Mouse (Mus musculus) intestine, embryonic 16.5 days (tissue): ENCODE results near the gene Nalcn. TPM values are rescaled to one million over a fixed set of nuclear protein-coding genes. Genes with fewer than 3 reads are reported as not detected.

Source experiments
- ATAC-seq: fragments of 200-750 bp; cut with Nextera tagmentation; 2 replicates; pipeline ENCODE4 v1.8.0; 2017; ENCODE audit warnings: moderate TSS enrichment, moderate library complexity
- H3K27ac ChIP-seq: fragments of 300-500 bp; sonication (generic); 2 replicates; pipeline ENCODE4 v1.5.1; 2014; ENCODE audit warnings: mild to moderate bottlenecking, low read length
- H3K27me3 ChIP-seq: fragments of 300-500 bp; sonication (generic); replicated peaks from 2 replicates; pipeline ENCODE4 v1.6.1; 2014; ENCODE audit warnings: low read length, control low read depth, mixed read lengths; ENCODE audit not compliant: control insufficient read depth, insufficient read depth
- H3K36me3 ChIP-seq: fragments of 300-500 bp; sonication (generic); 2 replicates; pipeline ENCODE4 v1.6.1; 2014; ENCODE audit warnings: low read length, control low read depth; ENCODE audit not compliant: control insufficient read depth, insufficient read depth
- H3K4me1 ChIP-seq: fragments of 300-500 bp; sonication (generic); 2 replicates; pipeline ENCODE4 v1.6.1; 2014; ENCODE audit warnings: low read length, control low read depth, mixed read lengths; ENCODE audit not compliant: control insufficient read depth, insufficient read depth
- H3K4me2 ChIP-seq: fragments of 300-500 bp; sonication (generic); 2 replicates; pipeline ENCODE4 v1.6.1; 2014; ENCODE audit warnings: low read depth, low read length, control low read depth
- H3K4me3 ChIP-seq: fragments of 300-500 bp; sonication (generic); 2 replicates; pipeline ENCODE4 v1.5.1; 2014; ENCODE audit warnings: mild to moderate bottlenecking, low read length
- H3K9ac ChIP-seq: fragments of 300-500 bp; sonication (generic); 2 replicates; pipeline ENCODE4 v1.6.1; 2014; ENCODE audit warnings: low read depth, low read length
- H3K9me3 ChIP-seq: fragments of 300-500 bp; sonication (generic); 2 replicates; pipeline ENCODE4 v1.6.1; 2016; ENCODE audit warnings: low read length, control low read depth; ENCODE audit not compliant: control insufficient read depth
- WGBS: fragments of 180-500 bp; shearing (Covaris S2); extraction: QIAGEN DNeasy Blood & Tissue Kit; methylation state at CpG from one replicate; pipeline ENCODE4 v1.1.7; 2014; 5-methylcytosine and 5-hydroxymethylcytosine counted together
- polyA plus RNA-seq: library from polyadenylated mRNA; unstranded; fragments of >200 nt; fragmentation: Nextera tagmentation; extraction: Ambion mirVana; gene quantifications from 2 replicates; pipeline ENCODE4 v1.2.1, GENCODE M21; 2015

Gene Nalcn
- polyA plus RNA-seq, 1 experiment from 2014 or later = 0.59 TPM

DNA sequence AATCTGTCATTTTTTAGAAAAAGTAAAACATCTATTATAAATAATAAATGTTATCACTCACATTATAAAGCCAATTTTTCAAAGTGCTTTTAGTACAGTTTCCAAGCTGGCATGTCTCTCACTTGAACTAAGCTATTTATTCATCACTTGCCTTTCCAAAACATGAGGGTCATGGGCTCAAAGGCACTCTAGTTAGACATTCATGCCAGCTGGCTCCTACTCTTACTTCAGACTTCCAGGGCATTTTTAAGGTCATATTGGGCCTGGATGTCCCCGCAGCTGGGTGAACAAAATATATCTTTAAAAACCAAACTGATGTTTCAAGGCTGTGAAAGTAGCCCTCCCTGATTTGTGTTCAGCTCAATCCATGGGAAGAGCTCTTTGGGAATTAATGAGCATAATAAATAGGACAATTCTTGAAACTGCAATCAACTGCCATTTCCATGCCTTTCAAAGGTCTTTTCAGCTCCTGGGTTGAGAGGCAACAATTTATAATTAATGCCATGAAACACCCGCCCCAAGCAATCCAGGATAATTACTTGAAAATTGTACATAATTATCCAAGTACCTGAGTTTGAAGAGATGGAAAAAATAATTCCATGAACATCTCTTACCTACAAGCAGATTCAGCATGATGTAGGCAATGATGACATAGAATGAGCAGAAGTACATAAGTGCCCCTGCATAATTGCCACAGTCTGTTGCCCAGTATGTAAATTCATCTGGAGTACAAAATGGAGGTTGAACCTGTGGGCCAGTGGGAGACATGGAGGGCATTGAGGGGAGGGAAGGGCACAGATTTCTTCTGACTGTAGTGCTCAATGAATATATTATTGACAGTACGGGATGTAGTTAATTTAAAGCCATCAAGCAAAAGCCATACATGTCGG, 335.6 kb downstream of the Nalcn start:
- no peak for ATAC-seq
- no peaks in the 10 kb centered on the region for H3K9me3 ChIP-seq
- H3K4me3 ChIP-seq = no peak overlapping the region
- no peaks in the 10 kb centered on the region for H3K27me3 ChIP-seq
- no peak overlapping the region for H3K27ac ChIP-seq
- H3K4me1 ChIP-seq = no peaks in the 10 kb centered on the region
- no peak overlapping the region for H3K4me2 ChIP-seq
- WGBS = 88% methylated on average over 4 of the region's 4 CpGs
- H3K36me3 ChIP-seq = no peaks in the 10 kb centered on the region
- no peak overlapping the region for H3K9ac ChIP-seq

DNA sequence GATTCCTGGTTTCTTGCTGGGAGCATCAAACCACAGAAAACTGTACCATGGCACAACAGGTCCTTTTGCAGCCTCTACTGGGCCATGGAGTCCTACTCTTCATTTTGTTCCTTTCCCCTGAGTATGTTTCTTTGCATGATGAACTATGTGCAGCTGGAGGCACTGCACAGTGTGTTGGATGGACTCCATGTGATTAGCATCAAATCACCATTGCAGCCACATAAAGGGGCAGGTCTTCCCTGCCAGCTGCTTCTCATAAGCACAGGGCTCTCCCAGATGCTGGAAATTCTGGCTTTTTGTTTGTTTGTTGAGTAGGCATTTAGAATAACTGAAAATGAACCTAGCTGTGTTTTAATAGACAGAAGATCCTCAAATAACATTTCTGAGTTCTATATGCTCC, 344.8 kb downstream of the Nalcn start:
- Histone ChIP-seq H3K4me3 (no peak overlapping the region), H3K4me1 (no peaks in the 10 kb centered on the region), H3K9ac (no peak overlapping the region), H3K4me2 (no peak overlapping the region), H3K27ac (no peak overlapping the region), H3K36me3 (no peaks in the 10 kb centered on the region), H3K9me3 (no peaks in the 10 kb centered on the region), H3K27me3 (no peaks in the 10 kb centered on the region)
- no peak for ATAC-seq

DNA sequence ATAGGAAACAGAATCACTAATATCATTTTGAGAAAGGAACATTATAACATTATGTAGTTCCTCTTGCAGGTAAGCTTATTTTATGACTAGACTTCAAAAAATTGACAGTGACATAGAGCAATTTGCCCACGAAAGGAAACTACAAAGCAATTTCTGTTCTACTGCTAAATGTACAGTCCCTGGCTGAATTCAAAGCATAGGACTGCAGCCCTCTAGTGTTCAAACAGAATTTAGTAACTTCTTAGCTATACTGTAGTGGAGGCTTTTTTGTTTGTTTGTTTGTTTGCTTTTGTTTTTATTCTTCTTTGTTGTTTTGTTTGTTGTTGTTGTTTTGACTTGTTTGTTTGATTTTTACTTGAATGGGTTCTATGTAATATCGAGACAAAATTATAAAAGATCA, 354.8 kb downstream of the Nalcn start:
- no peak overlapping the region for H3K4me3 ChIP-seq
- WGBS = 59% methylated on average over 2 of the region's 2 CpGs
- H3K4me1 ChIP-seq = no peaks in the 10 kb centered on the region
- H3K27ac ChIP-seq = no peak overlapping the region
- no peaks in the 10 kb centered on the region for H3K9me3 ChIP-seq
- H3K9ac ChIP-seq = no peak overlapping the region
- ATAC-seq = no peak
- no peak overlapping the region for H3K4me2 ChIP-seq
- no peaks in the 10 kb centered on the region for H3K27me3 ChIP-seq
- H3K36me3 ChIP-seq = no peaks in the 10 kb centered on the region

DNA sequence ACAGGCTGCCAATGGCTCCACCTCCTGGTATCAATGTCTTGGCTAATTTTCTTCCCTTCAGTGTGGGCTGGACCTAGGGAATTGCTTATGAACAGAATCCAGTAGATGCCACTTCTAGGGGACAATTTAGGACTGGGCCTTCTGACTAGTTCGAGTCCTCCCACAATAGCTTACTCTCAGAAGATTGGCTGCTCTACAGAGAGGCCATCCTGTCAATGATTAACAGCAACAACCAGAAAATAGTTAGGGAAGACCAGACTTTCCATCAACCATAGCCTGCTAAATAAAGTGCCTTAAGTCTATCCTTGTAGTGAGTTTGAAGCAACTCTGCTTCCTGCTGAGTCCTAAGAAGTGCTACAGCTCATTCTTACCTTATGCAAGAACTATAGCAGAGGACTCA, 386.2 kb downstream of the Nalcn start:
- Histone ChIP-seq H3K9ac (no peak overlapping the region), H3K9me3 (no peaks in the 10 kb centered on the region), H3K4me2 (no peak overlapping the region), H3K27me3 (no peaks in the 10 kb centered on the region), H3K36me3 (no peaks in the 10 kb centered on the region), H3K4me3 (no peak overlapping the region), H3K4me1 (no peaks in the 10 kb centered on the region), H3K27ac (no peak overlapping the region)
- ATAC-seq = 0 out of 2 replicates have a peak, but pooled peaks have one; percentile 36
- WGBS = 52% methylated on average over 1 of the region's 1 CpGs

DNA sequence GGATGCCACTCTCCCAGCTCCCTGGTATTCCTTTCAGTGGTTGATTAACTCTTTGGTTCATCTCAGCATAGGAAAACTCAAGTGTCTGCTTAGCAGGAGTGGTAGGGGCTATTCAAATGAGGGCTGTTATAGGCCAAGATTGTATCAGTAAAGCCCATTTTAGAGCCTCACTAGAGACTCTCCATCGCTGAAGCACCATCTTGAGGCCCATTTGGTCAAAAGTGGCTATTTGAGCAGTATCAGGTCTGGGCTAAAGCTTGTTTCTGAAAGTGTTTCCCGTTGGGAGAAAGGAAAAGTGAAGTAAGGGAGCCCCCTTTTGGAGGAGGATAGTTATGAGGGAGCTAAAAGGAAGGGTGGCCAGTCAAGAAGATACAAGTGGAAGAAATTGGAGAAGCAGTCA, 387.0 kb downstream of the Nalcn start:
- no peak overlapping the region for H3K27ac ChIP-seq
- no peak overlapping the region for H3K9ac ChIP-seq
- 17% methylated on average over 2 of the region's 2 CpGs for WGBS
- H3K9me3 ChIP-seq = no peaks in the 10 kb centered on the region
- no peak for ATAC-seq
- H3K4me1 ChIP-seq = no peaks in the 10 kb centered on the region
- H3K4me2 ChIP-seq = no peak overlapping the region
- no peaks in the 10 kb centered on the region for H3K27me3 ChIP-seq
- H3K36me3 ChIP-seq = no peaks in the 10 kb centered on the region
- no peak overlapping the region for H3K4me3 ChIP-seq

DNA sequence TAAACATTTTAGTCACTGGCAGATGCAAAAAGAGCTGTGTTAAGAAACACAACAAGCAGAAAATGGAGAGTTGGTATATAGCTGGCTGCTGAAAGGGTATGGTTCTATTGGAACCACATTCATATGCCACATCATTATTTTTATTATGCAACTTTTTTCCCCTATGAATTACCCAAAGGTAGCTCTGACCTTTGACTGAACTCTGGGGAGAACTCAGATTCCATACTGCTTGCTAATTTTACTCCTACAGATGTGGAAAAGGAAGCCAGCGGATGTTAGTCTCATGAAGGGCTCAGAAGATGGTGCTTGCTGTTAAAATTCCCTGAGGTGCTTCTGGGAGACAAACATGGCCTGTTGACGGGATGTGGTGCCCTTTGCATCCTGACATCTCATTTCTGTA, 389.9 kb downstream of the Nalcn start:
- no peaks in the 10 kb centered on the region for H3K36me3 ChIP-seq
- no peak overlapping the region for H3K4me3 ChIP-seq
- H3K9ac ChIP-seq = no peak overlapping the region
- H3K4me1 ChIP-seq = no peaks in the 10 kb centered on the region
- H3K4me2 ChIP-seq = no peak overlapping the region
- H3K27me3 ChIP-seq = no peaks in the 10 kb centered on the region
- ATAC-seq = no peak
- no peak overlapping the region for H3K27ac ChIP-seq
- H3K9me3 ChIP-seq = no peaks in the 10 kb centered on the region
- 64% methylated on average over 2 of the region's 2 CpGs for WGBS

DNA sequence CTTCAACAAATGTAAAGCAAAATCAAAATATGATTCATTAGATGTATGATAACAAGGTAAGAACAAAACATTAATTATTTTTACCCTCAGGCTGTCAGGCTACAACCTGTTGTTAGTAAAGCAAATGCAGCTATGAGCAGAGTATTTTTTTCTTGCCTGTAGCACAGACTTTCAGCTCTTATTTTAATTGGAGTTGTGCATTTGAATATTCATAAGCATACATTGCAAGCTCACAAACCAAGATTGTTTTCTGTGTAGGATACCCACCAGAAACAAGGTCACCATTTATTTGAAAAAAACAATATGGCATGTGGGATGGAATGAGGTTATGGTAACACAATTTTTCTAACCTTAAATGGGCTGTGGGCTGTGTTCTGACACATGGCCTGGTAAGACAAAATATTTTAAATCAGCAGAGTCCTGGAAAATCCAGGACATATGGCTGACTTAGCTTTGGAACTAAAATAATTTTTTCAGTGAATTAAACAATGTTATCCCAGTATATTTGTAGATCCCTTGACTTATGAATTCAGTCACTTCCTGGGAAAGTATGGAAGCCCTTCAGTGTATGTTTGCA, 394.2 kb downstream of the Nalcn start:
- H3K9me3 ChIP-seq = no peaks in the 10 kb centered on the region
- no peaks in the 10 kb centered on the region for H3K4me1 ChIP-seq
- H3K4me3 ChIP-seq = no peak overlapping the region
- no peak overlapping the region for H3K27ac ChIP-seq
- no peak for ATAC-seq
- H3K9ac ChIP-seq = no peak overlapping the region
- no peak overlapping the region for H3K4me2 ChIP-seq
- no peaks in the 10 kb centered on the region for H3K27me3 ChIP-seq
- H3K36me3 ChIP-seq = no peaks in the 10 kb centered on the region

Other genes with a start within 250 kb of the Nalcn start
- 0.12 and 0.22 TPM in 2 replicates for gene Itgbl1, start 32.8 kb upstream of the Nalcn start, polyA plus RNA-seq